Mouse (Mus musculus) liver, embryonic 14 days (tissue): ENCODE data around the gene Hnrnpd. TPM values are rescaled to one million over a fixed set of nuclear protein-coding genes. Genes with fewer than 3 reads are reported as not detected.

Source experiments
- polyA plus RNA-seq: library from polyadenylated mRNA; depleted of rRNA; stranded (reverse); fragments of >200 nt; gene quantifications from 2 replicates; pipeline ENCODE4 v1.2.3, GENCODE M21; 2012; rRNA removed

Gene Hnrnpd
- 182 and 183 TPM in 2 replicates for polyA plus RNA-seq

DNA sequence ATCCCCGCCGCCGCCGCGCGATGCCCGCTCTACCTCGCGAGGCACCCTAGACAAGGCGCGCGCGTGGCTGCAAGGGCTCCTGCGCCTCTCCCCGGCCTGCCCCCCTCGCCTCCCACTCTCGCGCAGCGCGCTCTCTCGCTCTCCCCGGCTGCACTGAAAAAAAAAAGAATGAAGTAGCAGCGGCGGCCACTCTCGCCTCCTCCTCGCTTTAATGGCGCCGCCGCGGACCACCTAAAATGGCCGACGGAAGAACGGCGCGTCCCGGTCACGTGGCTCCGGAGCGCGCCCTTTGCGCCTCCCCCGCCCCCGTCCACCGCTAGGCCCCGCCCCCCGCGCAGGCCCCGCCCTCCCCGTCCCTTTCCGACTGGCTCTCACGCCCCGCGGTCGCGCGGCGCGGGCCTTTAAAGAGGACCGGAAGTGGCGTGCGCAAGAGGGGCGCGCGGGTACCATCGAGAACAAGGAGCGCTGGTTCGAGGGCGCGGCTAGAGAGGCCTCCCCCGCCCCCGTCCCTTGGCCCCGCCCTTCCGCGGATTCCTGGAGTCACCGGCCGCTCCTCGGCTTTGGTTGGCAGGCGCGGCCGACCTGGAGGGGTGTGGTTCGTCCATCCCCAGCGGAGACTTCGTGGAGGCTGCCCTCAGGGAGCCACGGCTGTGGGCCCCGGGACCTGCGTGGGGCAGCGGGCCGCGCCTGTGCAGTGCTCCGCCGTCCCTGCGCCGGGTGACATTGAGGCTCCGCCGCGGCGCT is at the start of gene Hnrnpd, which contains the start of gene 4930524J08Rik:
Hnrnpd (minus strand) TSS at position 240 of the 744 bp plus-strand sequence.
4930524J08Rik (plus strand) TSS at position 363 of the 744 bp plus-strand sequence.

DNA sequence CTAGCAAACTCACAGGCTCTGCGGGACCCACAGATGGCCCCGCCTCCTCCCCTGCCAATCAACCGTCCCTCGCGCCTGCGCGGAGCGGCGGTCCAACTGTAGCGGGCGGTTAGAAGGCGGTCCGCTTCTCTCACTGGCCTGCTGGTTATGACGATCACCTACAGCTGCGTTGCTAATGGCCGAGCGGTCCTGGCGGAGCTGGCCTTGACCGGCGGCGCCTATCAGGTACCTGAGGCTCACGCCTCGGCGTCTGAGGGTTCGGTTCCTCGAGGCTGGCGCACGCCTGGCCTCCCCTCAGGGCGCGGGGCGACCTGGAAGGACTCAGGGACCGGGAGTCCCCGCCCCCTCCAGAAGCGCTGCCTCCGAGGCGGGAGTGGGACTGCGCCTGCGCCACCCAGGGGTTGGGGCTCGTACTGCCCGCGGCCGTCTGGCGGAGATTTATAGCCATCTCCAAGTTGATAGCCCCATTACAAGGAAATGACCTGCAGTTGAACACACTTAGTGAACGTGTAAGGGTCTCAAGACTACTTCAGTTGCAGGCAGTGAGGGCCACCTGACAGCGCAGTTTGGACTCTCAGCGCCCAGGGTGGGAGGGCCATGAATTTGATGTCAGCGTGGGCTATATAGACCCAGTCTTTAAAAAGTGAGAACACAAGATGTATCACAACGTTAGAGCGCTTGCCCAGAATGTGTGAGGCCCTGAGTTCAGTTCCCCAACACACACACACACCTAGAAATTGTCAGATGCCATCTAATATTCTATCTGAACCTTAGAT is 72.4 kb downstream of the Hnrnpd start, which contains the start of gene Vamp9:
Vamp9 (plus strand) TSS at position 74 of the 776 bp plus-strand sequence.

Other genes starting within 250 kb of the Hnrnpd start
- gene Rasgef1b, start 249.9 kb downstream of the Hnrnpd start, polyA plus RNA-seq = 2.4 and 3.2 TPM in 2 replicates
- not detected in 2 replicates for gene Vamp9, start 72.7 kb downstream of the Hnrnpd start, polyA plus RNA-seq
- gene 4930524J08Rik, start 123 bp upstream of the Hnrnpd start, polyA plus RNA-seq = 1.4 and 1.6 TPM in 2 replicates
- 133 and 136 TPM in 2 replicates for gene Hnrnpdl, start 60.7 kb upstream of the Hnrnpd start, polyA plus RNA-seq
- gene Enoph1, start 61.0 kb upstream of the Hnrnpd start, polyA plus RNA-seq = 12.1 and 14.9 TPM in 2 replicates
- 0.27 and 0.51 TPM in 2 replicates for gene Tmem150c, start 180.9 kb upstream of the Hnrnpd start, polyA plus RNA-seq